Mouse (Mus musculus): Measurements from ENCODE around the gene Gm29776. TPM values are rescaled to one million over a fixed set of nuclear protein-coding genes. Genes with fewer than 3 reads are reported as not detected.

The Gm29776 gene
- polyA plus RNA-seq, 1 experiment from 2014 or later: 0.20 TPM

DNA sequence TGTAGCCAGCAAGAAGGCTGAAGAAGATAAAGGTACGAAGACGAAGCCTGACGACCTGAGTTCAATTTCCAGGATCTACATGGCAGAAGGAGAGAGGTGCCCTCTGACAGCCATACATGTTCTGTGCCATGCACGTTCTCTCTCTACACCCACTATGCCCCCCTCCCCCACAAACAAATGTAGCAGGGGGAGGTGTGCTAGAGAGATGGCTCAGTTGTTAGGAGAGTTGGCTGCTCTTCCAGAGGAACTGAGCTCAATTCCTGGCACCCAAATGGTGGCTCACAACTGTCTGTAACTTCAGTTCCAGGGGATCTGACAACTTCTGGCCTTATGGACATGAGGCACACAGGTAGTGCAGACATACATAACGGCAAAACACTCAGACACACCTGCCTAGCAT, 22.3 kb downstream of the Gm29776 start:
- ATAC-seq (ENCODE audit: borderline replicate concordance, extremely low read depth, low FRiP score, low TSS enrichment): no peak
- Histone ChIP-seq H3K27ac (no peak overlapping the region), H3K9ac (no peak overlapping the region), H3K4me3 (no peak overlapping the region), H3K4me1 (no peaks in the 10 kb centered on the region), H3K4me2 (no peak overlapping the region), H3K36me3 (peaks cover 61% of the 10 kb centered on the region), H3K9me3 (no peaks in the 10 kb centered on the region), H3K27me3 (no peaks in the 10 kb centered on the region)
- 89% methylated on average over 5 of the region's 5 CpGs for WGBS

DNA sequence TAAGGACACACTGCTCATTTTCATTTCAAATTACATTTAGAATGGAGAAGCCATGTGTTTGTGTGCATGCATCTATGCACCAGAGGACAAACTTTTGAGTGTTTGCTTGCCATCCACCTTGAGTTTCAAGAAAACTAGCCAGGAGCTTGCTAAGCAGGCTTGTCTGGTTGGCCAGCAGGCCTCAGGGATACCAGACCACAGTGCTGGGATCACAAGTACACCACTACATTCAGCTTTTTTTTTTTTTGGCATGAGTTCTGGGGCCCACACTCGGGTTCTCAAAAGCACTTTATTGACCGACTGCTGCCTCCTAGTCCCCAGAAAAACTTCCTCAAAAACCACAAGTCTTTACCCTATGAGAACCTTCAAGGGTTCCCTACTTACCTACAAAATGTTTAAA, 24.3 kb downstream of the Gm29776 start:
- Histone ChIP-seq H3K4me1 (no peaks in the 10 kb centered on the region), H3K4me2 (no peak overlapping the region), H3K36me3 (peaks cover 65% of the 10 kb centered on the region), H3K4me3 (no peak overlapping the region), H3K9ac (no peak overlapping the region), H3K27me3 (no peaks in the 10 kb centered on the region), H3K27ac (0 out of 2 replicates have a peak overlapping the region, but pooled peaks have one; percentile 6), H3K9me3 (no peaks in the 10 kb centered on the region)
- 44% methylated on average over 2 of the region's 2 CpGs for WGBS
- ATAC-seq (ENCODE audit: borderline replicate concordance, extremely low read depth, low FRiP score, low TSS enrichment): no peak

DNA sequence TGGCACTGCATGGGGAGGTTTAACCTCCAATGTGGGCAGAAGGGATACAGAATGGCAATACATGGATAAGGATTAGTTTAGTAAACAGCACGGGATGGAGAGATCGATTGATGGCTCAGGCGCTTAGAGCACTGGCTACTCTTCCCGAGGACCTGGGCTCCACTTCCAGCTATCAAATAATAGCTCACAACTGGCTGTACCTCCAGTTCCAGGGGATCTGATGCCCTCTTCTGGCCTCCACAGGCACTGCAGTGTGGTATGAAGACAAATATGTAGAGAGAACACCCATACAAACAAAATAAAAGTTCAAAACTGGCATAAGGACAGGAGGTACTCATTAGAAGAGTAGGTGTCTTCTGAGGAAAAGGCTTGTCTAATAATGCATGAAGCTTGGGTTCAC, 29.3 kb downstream of the Gm29776 start:
- WGBS: 75% methylated on average over 4 of the region's 4 CpGs
- H3K9me3 ChIP-seq: no peaks in the 10 kb centered on the region
- no peaks in the 10 kb centered on the region for H3K27me3 ChIP-seq
- H3K4me2 ChIP-seq: no peak overlapping the region
- H3K4me1 ChIP-seq: no peaks in the 10 kb centered on the region
- no peak for ATAC-seq (ENCODE audit: borderline replicate concordance, extremely low read depth, low FRiP score, low TSS enrichment)
- H3K36me3 ChIP-seq: peaks cover 70% of the 10 kb centered on the region
- no peak overlapping the region for H3K4me3 ChIP-seq
- no peak overlapping the region for H3K9ac ChIP-seq
- H3K27ac ChIP-seq: no peak overlapping the region

DNA sequence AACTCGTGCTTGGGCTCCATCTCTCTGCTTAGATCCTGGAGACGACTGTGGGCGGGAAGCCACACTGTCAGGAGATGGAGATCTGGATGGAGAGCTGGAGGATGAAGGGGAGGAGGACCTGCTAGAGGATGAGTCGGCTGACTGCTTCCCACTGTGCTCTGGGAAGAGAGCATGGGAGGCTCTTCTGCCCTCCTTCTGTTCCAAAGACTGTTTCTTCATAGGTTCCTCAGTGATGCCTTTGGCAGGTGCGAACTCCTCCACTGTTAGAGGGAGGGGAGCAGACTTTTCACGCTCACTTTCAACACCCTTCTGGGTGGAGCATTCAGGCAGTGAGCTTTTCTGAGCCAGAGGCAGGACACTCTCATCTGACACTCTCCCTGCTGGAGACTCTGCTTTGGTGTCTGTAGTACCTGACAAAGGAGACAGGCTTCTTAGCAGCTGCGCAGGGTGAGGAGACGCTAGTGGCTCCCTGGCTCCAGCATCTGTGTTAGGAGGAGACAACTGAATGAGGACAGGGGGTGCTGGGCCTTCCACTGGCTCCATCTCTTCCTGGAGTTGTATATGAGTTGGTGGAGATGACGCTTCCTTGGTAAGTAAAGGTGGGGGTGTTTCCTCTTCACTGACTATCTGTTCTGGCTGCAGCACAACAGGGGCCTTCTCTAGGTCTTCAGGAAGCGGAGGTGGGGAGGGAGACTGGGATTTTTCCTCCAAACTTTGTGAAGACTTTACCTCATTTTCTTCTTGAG, 34.0 kb downstream of the Gm29776 start:
- WGBS: 87% methylated on average over 10 of the region's 10 CpGs
- peaks cover 89% of the 10 kb centered on the region for H3K36me3 ChIP-seq
- no peak for ATAC-seq (ENCODE audit: borderline replicate concordance, extremely low read depth, low FRiP score, low TSS enrichment)
- H3K4me1 ChIP-seq: no peaks in the 10 kb centered on the region
- H3K9ac ChIP-seq: no peak overlapping the region
- H3K4me2 ChIP-seq: no peak overlapping the region
- H3K4me3 ChIP-seq: no peak overlapping the region
- no peaks in the 10 kb centered on the region for H3K27me3 ChIP-seq
- H3K9me3 ChIP-seq: no peaks in the 10 kb centered on the region
- H3K27ac ChIP-seq: no peak overlapping the region

DNA sequence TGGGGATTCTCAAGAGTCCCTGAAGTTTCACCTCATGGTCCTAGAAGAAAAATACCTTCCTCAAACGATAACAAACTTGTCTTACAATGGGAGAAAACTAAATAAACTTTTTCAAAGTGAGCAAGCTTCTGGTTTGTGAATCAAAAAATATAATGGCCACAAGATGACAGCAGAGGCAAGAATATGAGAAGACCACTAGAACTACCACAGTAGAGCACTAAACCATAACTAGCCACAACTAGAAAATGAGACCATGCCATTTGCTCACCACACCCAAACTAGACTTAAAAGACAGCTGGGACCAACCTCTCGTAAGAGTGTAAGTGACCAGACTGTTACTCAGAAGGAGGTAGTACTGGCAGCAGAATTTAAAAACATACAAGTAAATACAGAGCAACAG, 38.6 kb downstream of the Gm29776 start:
- Histone ChIP-seq H3K27ac (no peak overlapping the region), H3K4me2 (no peak overlapping the region), H3K27me3 (no peaks in the 10 kb centered on the region), H3K4me3 (no peak overlapping the region), H3K36me3 (peaks cover 96% of the 10 kb centered on the region), H3K9ac (no peak overlapping the region), H3K9me3 (no peaks in the 10 kb centered on the region), H3K4me1 (no peaks in the 10 kb centered on the region)
- no peak for ATAC-seq (ENCODE audit: borderline replicate concordance, extremely low read depth, low FRiP score, low TSS enrichment)
- WGBS: 80% methylated on average over 2 of the region's 2 CpGs

DNA sequence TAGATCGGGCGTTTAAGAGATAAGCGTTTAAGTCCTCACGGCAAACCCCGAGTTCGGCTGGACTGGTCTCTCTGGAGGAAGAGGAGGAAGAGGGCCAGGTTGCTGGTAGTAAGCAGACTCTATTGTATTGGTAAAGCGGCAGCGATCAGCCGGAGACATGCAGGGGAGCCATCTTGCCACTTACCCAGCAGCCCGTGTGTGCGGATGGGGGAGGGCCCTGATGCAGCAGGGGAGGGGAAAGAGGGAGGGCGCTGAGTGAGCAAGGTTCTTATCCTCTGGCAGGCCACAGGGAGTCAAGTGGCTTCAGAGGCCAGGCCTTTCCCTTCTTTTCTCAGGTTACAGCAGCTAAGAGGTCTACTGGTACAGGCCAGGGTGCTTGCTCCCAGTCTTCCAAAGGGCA, 45.1 kb downstream of the Gm29776 start:
- Histone ChIP-seq H3K27me3 (no peaks in the 10 kb centered on the region), H3K9me3 (no peaks in the 10 kb centered on the region), H3K36me3 (peaks cover 63% of the 10 kb centered on the region), H3K27ac (peak overlapping the region; percentile 69), H3K4me3 (peak overlapping the region; percentile 66), H3K4me1 (peaks cover 30% of the 10 kb centered on the region), H3K9ac (peak overlapping the region; percentile 76), H3K4me2 (peak overlapping the region; percentile 57)
- peak; percentile 90 for ATAC-seq (ENCODE audit: borderline replicate concordance, extremely low read depth, low FRiP score, low TSS enrichment)
- WGBS: 2% methylated on average over 12 of the region's 12 CpGs

DNA sequence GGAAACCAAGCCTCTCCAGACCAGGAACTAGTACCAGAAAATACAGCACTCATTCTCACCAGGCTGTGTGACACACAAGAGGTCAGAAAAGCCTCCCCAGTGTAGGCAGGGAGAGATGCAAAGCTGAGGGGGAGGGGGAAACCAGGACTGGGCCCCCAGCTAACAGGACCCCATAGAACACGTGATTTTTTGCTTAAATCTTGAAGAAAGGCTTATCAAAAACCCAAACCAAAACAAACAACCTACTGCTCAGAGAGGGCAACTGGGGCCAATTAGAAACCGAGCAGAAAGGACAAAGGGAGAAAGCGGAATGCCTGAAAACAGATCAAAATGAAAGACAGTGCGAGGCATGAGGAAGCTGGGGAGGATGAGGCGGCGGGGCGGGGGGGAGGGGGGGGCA, 45.8 kb downstream of the Gm29776 start:
- WGBS: 2% methylated on average over 7 of the region's 7 CpGs
- no peak for ATAC-seq (ENCODE audit: borderline replicate concordance, extremely low read depth, low FRiP score, low TSS enrichment)
- Histone ChIP-seq H3K9me3 (no peaks in the 10 kb centered on the region), H3K9ac (peak overlapping the region; percentile 76), H3K4me1 (peaks cover 32% of the 10 kb centered on the region), H3K4me2 (peak overlapping the region; percentile 57), H3K27ac (peak overlapping the region; percentile 69; the same call in 1 of the 2 replicates), H3K27me3 (no peaks in the 10 kb centered on the region), H3K36me3 (peaks cover 63% of the 10 kb centered on the region), H3K4me3 (peak overlapping the region; percentile 66)

DNA sequence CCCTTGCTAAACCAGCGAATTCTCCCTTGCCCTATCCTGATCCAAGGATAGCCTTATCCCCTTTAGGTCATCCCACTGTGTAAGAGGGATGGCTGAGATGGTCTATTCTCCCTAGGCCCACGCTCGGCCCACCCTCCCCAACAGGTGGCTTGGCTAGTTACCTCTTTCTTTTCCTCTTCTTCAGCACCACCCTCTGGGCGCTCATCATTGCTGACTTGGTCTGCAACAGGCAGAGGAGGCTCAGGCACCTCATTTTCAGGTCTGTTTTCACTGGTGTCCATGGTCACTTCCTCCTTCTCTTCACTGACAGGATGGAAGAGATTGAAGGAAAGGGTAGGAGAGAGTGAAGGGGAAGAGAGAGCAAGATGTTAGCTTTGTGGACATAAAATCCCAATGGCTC, 47.1 kb downstream of the Gm29776 start:
- Histone ChIP-seq H3K27me3 (no peaks in the 10 kb centered on the region), H3K4me1 (peaks cover 34% of the 10 kb centered on the region), H3K36me3 (peaks cover 63% of the 10 kb centered on the region), H3K9ac (peak overlapping the region; percentile 25; the same call in 1 of the 2 replicates), H3K4me3 (no peak overlapping the region), H3K27ac (peak overlapping the region; percentile 69; the same call in 1 of the 2 replicates), H3K4me2 (peak overlapping the region; percentile 57; the same call in 1 of the 2 replicates), H3K9me3 (no peaks in the 10 kb centered on the region)
- 77% methylated on average over 4 of the region's 4 CpGs for WGBS
- ATAC-seq (ENCODE audit: borderline replicate concordance, extremely low read depth, low FRiP score, low TSS enrichment): no peak; the same call in 1 of the 2 replicates

DNA sequence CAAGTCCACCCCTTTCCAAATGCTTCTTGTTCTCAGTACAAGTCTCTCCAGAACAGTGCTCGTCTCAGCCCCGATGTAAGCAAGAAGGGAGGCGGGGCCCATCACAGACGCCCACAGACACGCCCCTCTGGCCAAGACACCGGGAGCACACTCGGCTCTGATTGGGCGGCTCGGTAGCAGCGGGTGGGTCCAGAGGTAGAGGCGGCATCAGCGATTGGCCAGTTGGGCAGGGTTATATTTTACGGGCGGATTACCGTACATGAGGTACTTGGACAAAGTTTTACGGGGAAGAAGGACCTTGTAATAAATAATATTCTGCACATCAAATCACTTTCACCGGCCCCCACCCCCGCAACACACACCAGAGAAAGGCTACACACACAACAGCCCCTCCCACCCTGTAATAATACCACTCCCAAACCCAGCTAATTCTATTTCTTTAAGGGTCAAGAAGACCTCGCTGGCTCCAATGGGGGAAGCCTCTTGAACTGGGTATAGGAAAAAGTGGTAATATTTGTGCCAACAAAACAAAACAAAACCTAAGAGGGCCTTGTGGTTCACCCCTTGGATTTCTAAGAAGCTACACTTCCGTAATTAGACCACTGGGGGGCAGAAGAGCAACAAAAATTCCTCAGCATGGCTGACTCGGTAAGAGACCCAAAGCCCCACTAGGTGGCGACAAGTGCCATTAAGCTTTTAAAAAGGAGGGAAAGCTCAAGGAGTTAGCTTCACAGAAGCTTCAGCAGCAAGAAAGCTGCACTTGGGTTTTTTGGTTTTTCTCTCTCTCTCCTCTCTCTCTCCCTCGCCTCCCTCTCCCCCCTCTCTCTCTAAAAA, 47.8 kb downstream of the Gm29776 start:
- Histone ChIP-seq H3K36me3 (peaks cover 63% of the 10 kb centered on the region), H3K27me3 (no peaks in the 10 kb centered on the region), H3K27ac (peak overlapping the region; percentile 58; the same call in 1 of the 2 replicates), H3K9me3 (no peaks in the 10 kb centered on the region), H3K4me3 (no peak overlapping the region), H3K9ac (no peak overlapping the region), H3K4me2 (no peak overlapping the region), H3K4me1 (peaks cover 37% of the 10 kb centered on the region)
- 56% methylated on average over 23 of the region's 23 CpGs for WGBS
- peak; percentile 53; the same call in 1 of the 2 replicates for ATAC-seq (ENCODE audit: borderline replicate concordance, extremely low read depth, low FRiP score, low TSS enrichment)

DNA sequence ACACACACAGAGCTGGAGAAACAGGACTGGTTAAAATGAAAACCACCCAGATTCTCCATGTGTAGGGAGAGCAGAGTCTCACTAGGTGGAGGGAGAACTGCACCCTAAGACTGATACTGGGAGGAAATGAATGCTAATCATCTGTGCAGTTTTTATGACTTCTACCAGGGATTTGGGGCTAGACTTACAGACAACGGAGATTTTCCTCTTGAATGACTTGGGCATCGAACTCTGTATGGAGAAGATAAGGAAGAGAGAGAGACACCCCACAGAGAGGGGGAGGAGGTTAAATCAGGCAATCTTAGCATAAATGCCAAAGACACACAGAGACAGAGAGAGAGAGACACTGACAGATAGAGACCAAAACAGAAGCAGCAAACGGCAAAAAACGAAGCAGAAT, 50.7 kb downstream of the Gm29776 start:
- 78% methylated on average over 4 of the region's 4 CpGs for WGBS
- no peak overlapping the region for H3K4me3 ChIP-seq
- H3K9me3 ChIP-seq: no peaks in the 10 kb centered on the region
- H3K9ac ChIP-seq: no peak overlapping the region
- H3K4me2 ChIP-seq: no peak overlapping the region
- H3K27ac ChIP-seq: no peak overlapping the region
- ATAC-seq (ENCODE audit: borderline replicate concordance, extremely low read depth, low FRiP score, low TSS enrichment): no peak
- peaks cover 30% of the 10 kb centered on the region for H3K4me1 ChIP-seq
- peaks cover 87% of the 10 kb centered on the region for H3K36me3 ChIP-seq
- no peaks in the 10 kb centered on the region for H3K27me3 ChIP-seq

DNA sequence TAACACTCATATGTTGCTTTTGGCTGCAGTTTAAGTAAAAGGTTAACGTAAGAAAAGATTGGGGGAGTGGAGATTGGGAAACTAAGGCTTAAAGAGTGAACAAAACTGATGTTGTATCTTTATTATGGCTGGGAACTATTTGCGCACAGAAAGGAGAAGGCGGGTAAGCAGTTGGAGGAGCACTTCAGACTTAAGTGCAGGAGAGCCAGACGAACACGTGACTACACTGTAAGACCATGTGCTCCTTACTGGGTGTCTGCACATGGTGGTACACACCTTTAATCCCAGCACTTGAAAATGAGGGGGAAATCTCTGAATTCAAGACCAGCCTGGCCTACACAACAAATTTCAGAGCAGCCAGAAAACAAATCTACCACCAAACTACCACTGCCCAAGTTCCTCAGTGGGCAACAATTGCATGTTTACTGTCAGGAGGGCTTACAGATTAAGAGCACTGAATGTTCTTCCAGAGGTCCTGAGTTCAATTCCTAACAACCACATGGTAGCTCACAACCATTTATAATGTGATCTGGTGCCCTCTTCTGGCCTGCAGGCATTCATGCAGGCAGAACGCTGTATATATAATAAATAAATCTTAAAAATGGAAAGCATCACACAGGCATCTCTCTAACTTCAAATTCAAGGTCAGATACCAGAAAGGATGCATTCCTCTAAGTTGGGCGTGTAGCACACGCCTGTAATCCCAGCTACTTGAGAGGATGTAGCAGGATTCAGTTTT, 51.6 kb downstream of the Gm29776 start:
- Histone ChIP-seq H3K27ac (no peak overlapping the region), H3K9ac (no peak overlapping the region), H3K4me3 (no peak overlapping the region), H3K36me3 (peaks cover 94% of the 10 kb centered on the region), H3K9me3 (no peaks in the 10 kb centered on the region), H3K4me1 (peaks cover 22% of the 10 kb centered on the region), H3K27me3 (no peaks in the 10 kb centered on the region), H3K4me2 (no peak overlapping the region)
- WGBS: 72% methylated on average over 8 of the region's 8 CpGs
- no peak for ATAC-seq (ENCODE audit: borderline replicate concordance, extremely low read depth, low FRiP score, low TSS enrichment)
